Mouse (Mus musculus): Measurements from ENCODE around the gene Zfp619. TPM values are rescaled to one million over a fixed set of nuclear protein-coding genes. Genes with fewer than 3 reads are reported as not detected.
A peak's percentile ranks its signal among the peaks of the same experiment; 100 is the strongest.

Zfp619 gene
- polyA plus RNA-seq, 1 experiment from 2014 or later = 2.2 TPM

DNA sequence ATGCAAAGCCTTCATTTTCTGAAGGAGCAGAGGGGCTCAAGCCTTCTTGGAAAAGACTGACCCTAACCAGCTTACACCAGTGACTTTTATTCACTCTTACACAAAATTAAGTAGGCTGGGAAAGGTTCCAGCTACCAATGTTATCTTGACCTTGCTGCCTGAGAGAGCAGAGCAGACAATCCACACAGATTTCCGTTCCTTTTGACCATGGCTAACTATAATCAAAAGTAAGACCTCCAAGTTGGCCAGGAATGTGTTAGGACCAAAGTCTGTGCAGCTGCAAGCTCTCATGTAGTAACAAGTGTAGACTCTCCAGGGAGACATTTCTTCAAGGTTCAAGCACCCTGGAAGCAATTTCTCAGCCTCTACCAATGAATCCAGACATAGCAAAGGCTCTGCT lies 25.6 kb downstream of the Zfp619 start:
- WGBS = 74% methylated on average over 1 of the region's 1 CpGs
- Histone ChIP-seq H3K9ac (ENCODE audit: low read depth, low read length) (no peak overlapping the region), H3K4me3 (ENCODE audit: low read length) (no peak overlapping the region), H3K4me1 (ENCODE audit: control insufficient read depth, insufficient read depth, low read depth, low read length) (peaks cover 8% of the 10 kb centered on the region), H3K9me3 (ENCODE audit: control insufficient read depth, low read length) (no peaks in the 10 kb centered on the region), H3K4me2 (ENCODE audit: low read length) (no peak overlapping the region), H3K36me3 (ENCODE audit: control insufficient read depth, insufficient read depth, low read length) (no peaks in the 10 kb centered on the region), H3K27me3 (replicated peaks; ENCODE audit: control insufficient read depth, insufficient read depth, low read length) (no peaks in the 10 kb centered on the region), H3K27ac (ENCODE audit: low read depth, low read length) (no peak overlapping the region)
- no peak for ATAC-seq

DNA sequence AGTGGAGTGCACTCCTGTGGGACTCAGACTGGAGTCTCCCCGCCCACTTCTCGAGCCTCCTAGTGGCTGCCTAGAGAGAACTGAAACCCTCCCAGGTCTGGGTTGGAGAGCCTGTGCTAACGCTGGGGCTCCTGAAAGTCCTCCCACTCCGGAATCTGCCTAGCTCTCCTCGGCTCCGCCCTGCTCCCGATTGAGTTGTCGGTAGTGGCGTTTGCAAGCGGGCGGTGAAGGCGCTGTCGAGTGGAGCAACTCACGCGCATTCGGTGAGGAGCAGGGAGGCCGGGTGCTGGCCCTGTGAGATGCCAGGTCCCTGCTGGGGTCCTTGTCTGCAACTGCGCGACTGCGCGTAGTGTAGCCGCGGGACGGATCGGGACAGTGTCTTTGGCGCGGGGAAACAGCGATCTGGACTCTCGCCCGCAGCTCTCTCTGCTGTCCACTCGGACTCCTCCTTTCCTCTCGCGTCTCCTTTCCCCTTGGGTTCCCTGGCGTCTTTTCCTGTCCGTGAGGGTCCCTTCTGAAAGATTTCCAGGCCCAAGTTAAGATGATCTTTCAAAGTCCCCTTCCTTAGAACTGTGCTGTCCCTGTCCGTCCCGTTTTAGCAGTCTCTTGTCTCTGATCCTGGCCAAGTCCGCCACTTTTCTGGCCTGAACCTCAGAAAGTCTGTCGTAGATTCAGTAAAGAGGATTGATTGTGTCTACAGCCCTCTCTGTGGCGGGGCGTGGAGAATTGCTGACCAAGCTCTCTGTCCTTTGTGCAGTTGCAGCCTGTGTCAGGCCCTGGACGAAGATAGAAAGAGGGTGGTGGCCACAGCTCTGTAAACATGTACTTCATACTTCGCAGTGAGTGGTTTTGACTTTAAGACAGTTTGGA lies 26.9 kb downstream of the Zfp619 start:
- WGBS = under 1% methylated on average over 37 of the region's 43 CpGs
- ATAC-seq = peak; percentile 94
- peaks cover 8% of the 10 kb centered on the region for H3K4me1 ChIP-seq (ENCODE audit: control insufficient read depth, insufficient read depth, low read depth, low read length)
- no peaks in the 10 kb centered on the region for H3K36me3 ChIP-seq (ENCODE audit: control insufficient read depth, insufficient read depth, low read length)
- H3K4me3 ChIP-seq (ENCODE audit: low read length) = peak overlapping the region; percentile 51
- peak overlapping the region; percentile 83 for H3K27ac ChIP-seq (ENCODE audit: low read depth, low read length)
- peak overlapping the region; percentile 78 for H3K4me2 ChIP-seq (ENCODE audit: low read length)
- H3K9me3 ChIP-seq (ENCODE audit: control insufficient read depth, low read length) = no peaks in the 10 kb centered on the region
- peak overlapping the region; percentile 75 for H3K9ac ChIP-seq (ENCODE audit: low read depth, low read length)
- H3K27me3 ChIP-seq (replicated peaks; ENCODE audit: control insufficient read depth, insufficient read depth, low read length) = no peaks in the 10 kb centered on the region

DNA sequence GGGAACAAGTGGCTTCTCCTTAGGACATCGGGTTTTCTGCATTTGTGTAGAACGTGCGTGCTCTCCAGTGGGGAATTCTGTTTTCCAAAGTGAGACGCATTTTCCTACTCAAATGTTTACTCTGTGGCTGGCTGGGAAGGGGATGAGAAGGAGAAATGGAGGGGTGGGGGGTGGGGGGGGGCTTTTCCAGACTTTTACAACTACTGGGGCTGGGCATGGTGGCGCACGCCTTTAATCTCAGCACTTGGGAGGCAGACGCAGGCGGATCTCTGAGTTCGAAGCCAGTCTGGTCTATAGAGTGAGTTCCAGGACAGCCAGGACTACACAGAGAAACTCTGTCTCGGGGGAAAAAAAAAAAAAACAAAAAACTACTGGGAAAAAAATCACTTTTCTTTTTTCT lies 27.6 kb downstream of the Zfp619 start:
- peak overlapping the region; percentile 78 for H3K4me2 ChIP-seq (ENCODE audit: low read length)
- H3K27ac ChIP-seq (ENCODE audit: low read depth, low read length) = peak overlapping the region; percentile 83
- no peaks in the 10 kb centered on the region for H3K36me3 ChIP-seq (ENCODE audit: control insufficient read depth, insufficient read depth, low read length)
- H3K27me3 ChIP-seq (replicated peaks; ENCODE audit: control insufficient read depth, insufficient read depth, low read length) = no peaks in the 10 kb centered on the region
- H3K9ac ChIP-seq (ENCODE audit: low read depth, low read length) = peak overlapping the region; percentile 75; the same call in 1 of the 2 replicates
- ATAC-seq = no peak
- WGBS = 45% methylated on average over 10 of the region's 10 CpGs
- no peaks in the 10 kb centered on the region for H3K9me3 ChIP-seq (ENCODE audit: control insufficient read depth, low read length)
- H3K4me1 ChIP-seq (ENCODE audit: control insufficient read depth, insufficient read depth, low read depth, low read length) = peaks cover 8% of the 10 kb centered on the region
- peak overlapping the region; percentile 51 for H3K4me3 ChIP-seq (ENCODE audit: low read length)

DNA sequence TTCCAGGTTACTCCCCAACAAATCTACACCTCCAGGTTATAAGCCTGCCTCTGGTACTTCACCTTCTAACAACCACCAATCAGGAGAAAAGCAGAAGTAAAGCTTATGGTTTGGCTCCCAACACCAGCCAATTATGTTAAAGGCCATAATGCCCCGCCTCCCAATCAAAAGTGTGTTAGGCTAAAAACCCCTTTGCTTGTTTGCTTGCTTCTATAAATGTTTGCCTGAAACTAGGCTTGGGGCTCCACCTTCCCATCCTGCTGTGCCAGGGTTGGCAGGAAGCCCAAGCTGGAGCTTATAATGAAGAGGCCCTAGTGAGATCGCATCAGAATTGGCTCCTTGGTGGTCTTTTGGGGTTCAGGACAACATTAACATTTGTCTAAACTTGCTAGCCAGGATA lies 31.8 kb downstream of the Zfp619 start:
- Histone ChIP-seq H3K27me3 (replicated peaks; ENCODE audit: control insufficient read depth, insufficient read depth, low read length) (no peaks in the 10 kb centered on the region), H3K36me3 (ENCODE audit: control insufficient read depth, insufficient read depth, low read length) (no peaks in the 10 kb centered on the region), H3K9me3 (ENCODE audit: control insufficient read depth, low read length) (no peaks in the 10 kb centered on the region), H3K4me3 (ENCODE audit: low read length) (no peak overlapping the region), H3K4me2 (ENCODE audit: low read length) (no peak overlapping the region), H3K4me1 (ENCODE audit: control insufficient read depth, insufficient read depth, low read depth, low read length) (peaks cover 12% of the 10 kb centered on the region), H3K9ac (ENCODE audit: low read depth, low read length) (no peak overlapping the region), H3K27ac (ENCODE audit: low read depth, low read length) (no peak overlapping the region)
- 69% methylated on average over 2 of the region's 2 CpGs for WGBS
- ATAC-seq = no peak

DNA sequence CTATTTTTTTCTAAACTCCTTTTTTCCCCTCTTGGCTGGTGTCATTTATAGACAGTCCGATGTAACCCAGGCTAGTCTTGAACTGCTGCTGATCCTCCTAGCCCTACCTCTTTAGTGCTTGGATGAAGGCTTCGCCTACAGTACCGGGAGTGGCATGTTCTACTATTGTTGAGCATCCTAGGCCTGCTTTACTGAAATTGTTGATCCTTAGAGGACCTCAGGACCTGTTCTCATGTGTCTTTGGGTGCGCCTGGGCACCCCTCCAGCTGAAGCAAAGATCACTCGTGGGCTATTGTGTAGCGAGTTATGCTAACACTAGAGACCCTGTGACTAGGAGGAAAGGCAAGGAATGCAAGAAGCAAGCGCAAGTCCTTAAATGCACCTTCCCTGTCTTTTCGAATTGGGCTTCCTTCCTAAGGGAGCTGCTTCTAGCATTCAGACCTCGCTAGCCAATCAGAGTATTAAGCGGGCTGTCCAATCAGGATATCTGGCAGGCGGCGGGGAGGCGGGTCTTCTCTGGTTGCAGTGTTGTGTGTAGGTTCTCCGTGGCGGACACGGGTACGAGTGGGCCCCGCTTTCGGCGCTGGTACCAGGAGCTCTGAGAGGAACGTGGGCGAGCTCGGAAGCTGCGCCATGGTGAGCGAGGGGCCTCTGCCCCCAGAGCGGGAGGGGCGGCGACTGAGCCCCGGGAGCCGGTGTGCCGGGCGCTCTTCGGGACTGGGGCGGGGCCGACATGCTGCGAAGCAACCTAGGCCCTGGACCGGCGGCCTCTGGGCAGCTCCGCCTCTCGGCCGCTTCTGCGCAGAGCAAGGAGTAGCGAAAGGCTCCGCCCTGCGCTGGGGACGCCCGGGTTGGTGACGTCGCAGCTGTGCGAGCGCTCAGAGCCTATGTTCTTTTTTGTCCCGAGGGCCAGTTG lies 34.7 kb downstream of the Zfp619 start:
- Histone ChIP-seq H3K36me3 (ENCODE audit: control insufficient read depth, insufficient read depth, low read length) (0 out of 2 replicates have a peak, but pooled peaks cover 4% of the 10 kb centered on the region), H3K4me3 (ENCODE audit: low read length) (peak overlapping the region; percentile 72), H3K4me1 (ENCODE audit: control insufficient read depth, insufficient read depth, low read depth, low read length) (peaks cover 10% of the 10 kb centered on the region), H3K27me3 (replicated peaks; ENCODE audit: control insufficient read depth, insufficient read depth, low read length) (no peaks in the 10 kb centered on the region), H3K4me2 (ENCODE audit: low read length) (peak overlapping the region; percentile 66), H3K9ac (ENCODE audit: low read depth, low read length) (peak overlapping the region; percentile 85), H3K9me3 (ENCODE audit: control insufficient read depth, low read length) (no peaks in the 10 kb centered on the region), H3K27ac (ENCODE audit: low read depth, low read length) (peak overlapping the region; percentile 94)
- ATAC-seq = peak; percentile 99
- 3% methylated on average over 52 of the region's 52 CpGs for WGBS

DNA sequence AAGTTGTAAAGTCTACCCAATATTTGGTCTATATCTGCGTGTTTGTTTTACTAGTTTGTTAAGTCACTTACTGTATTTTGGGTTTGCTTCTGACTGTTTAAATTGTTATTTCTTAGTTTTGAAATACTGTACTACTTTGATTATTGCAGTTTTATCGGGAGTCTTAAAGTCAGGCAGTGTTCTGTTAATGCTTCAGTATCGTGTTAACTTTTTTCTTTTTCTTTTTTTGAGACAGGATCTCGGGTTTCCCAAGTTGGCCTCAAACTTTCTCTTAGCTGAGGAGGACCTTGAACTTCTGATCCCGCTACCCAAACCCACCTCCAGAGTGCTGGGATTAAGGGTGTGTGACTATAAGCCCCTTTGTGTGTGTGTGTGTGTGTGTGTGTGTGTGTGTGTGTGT lies 35.4 kb downstream of the Zfp619 start:
- no peak overlapping the region for H3K27ac ChIP-seq (ENCODE audit: low read depth, low read length)

DNA sequence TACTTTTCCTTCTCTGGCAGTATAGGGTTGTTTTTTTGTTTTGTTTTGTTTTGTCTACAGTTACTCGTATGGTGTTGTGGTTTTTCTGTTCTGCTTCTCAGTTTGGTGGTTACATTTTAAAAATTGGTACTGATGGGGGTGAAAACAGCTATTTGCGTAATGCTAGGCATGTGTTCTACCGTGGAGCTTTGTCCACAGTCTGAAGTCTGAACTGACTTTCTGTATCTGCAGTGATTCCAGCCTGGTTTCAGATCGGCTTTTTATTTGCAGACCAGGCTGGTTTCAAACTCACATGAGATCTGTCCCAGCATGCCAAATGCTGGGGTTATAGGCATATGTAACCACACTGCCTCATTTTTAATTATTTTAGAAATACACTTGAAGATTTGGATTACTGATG lies 36.3 kb downstream of the Zfp619 start:
- WGBS = 91% methylated on average over 4 of the region's 4 CpGs
- H3K4me2 ChIP-seq (ENCODE audit: low read length) = no peak overlapping the region

More for the DNA sequence above, 35.4 kb downstream of the Zfp619 start:
- Histone ChIP-seq H3K4me3 (ENCODE audit: low read length) (peak overlapping the region; percentile 72), H3K9me3 (ENCODE audit: control insufficient read depth, low read length) (no peaks in the 10 kb centered on the region), H3K4me1 (ENCODE audit: control insufficient read depth, insufficient read depth, low read depth, low read length) (peaks cover 10% of the 10 kb centered on the region), H3K4me2 (ENCODE audit: low read length) (peak overlapping the region; percentile 66), H3K27me3 (replicated peaks; ENCODE audit: control insufficient read depth, insufficient read depth, low read length) (no peaks in the 10 kb centered on the region), H3K36me3 (ENCODE audit: control insufficient read depth, insufficient read depth, low read length) (0 out of 2 replicates have a peak, but pooled peaks cover 4% of the 10 kb centered on the region), H3K9ac (ENCODE audit: low read depth, low read length) (no peak overlapping the region)
- WGBS = 21% methylated on average over 5 of the region's 5 CpGs
- ATAC-seq = no peak

DNA sequence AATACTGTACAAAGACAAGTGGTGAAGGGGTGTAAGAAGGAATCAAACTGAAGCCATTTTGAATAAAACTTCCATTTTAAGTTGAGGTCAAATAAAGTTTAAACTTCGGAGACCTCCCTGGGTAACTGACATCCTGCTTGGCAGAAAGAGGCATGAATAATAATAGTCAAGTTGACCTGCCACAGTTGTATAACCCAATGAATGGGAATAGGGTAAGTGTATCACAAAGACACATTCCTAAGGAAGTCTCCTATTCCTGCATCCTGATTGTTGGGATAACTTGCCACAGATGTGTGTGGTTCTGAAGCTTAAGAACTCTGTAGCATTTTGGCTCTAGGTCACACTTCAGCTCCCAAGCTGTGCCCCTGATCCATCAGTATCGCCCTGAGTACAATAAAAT lies 62.5 kb downstream of the Zfp619 start:
- H3K9me3 ChIP-seq (ENCODE audit: control insufficient read depth, low read length) = no peaks in the 10 kb centered on the region
- H3K36me3 ChIP-seq (ENCODE audit: control insufficient read depth, insufficient read depth, low read length) = no peaks in the 10 kb centered on the region
- H3K4me1 ChIP-seq (ENCODE audit: control insufficient read depth, insufficient read depth, low read depth, low read length) = no peaks in the 10 kb centered on the region
- H3K27ac ChIP-seq (ENCODE audit: low read depth, low read length) = no peak overlapping the region
- ATAC-seq = no peak
- no peaks in the 10 kb centered on the region for H3K27me3 ChIP-seq (replicated peaks; ENCODE audit: control insufficient read depth, insufficient read depth, low read length)
- no peak overlapping the region for H3K4me2 ChIP-seq (ENCODE audit: low read length)
- H3K4me3 ChIP-seq (ENCODE audit: low read length) = no peak overlapping the region
- H3K9ac ChIP-seq (ENCODE audit: low read depth, low read length) = no peak overlapping the region
- 82% methylated on average over 2 of the region's 2 CpGs for WGBS

More for the DNA sequence above, 36.3 kb downstream of the Zfp619 start:
- no peaks in the 10 kb centered on the region for H3K9me3 ChIP-seq (ENCODE audit: control insufficient read depth, low read length)
- no peaks in the 10 kb centered on the region for H3K27me3 ChIP-seq (replicated peaks; ENCODE audit: control insufficient read depth, insufficient read depth, low read length)
- H3K4me1 ChIP-seq (ENCODE audit: control insufficient read depth, insufficient read depth, low read depth, low read length) = peaks cover 10% of the 10 kb centered on the region
- ATAC-seq = no peak
- H3K36me3 ChIP-seq (ENCODE audit: control insufficient read depth, insufficient read depth, low read length) = 0 out of 2 replicates have a peak, but pooled peaks cover 4% of the 10 kb centered on the region
- no peak overlapping the region for H3K9ac ChIP-seq (ENCODE audit: low read depth, low read length)
- H3K4me3 ChIP-seq (ENCODE audit: low read length) = no peak overlapping the region
- no peak overlapping the region for H3K27ac ChIP-seq (ENCODE audit: low read depth, low read length)

DNA sequence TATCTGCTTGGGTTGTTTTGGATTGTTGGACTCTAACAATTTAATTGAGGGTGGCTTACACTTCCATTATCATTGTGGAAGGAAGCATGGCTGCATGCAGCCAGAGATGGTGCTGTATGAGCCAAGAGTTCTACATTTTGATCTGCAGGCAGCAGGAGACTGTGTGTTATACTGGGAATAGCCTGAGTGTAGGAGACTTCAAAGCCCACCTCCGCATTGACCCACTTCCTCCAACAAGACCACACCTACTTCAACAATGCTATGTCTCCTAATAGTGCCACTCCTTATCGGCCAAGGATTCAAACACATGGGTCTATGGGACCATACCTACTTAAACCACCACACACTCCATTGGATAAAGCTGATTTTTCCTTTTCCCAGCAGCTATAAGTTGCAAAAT lies 63.0 kb downstream of the Zfp619 start:
- Histone ChIP-seq H3K27me3 (replicated peaks; ENCODE audit: control insufficient read depth, insufficient read depth, low read length) (no peaks in the 10 kb centered on the region), H3K36me3 (ENCODE audit: control insufficient read depth, insufficient read depth, low read length) (no peaks in the 10 kb centered on the region), H3K27ac (ENCODE audit: low read depth, low read length) (no peak overlapping the region), H3K4me2 (ENCODE audit: low read length) (no peak overlapping the region), H3K4me3 (ENCODE audit: low read length) (no peak overlapping the region), H3K9ac (ENCODE audit: low read depth, low read length) (no peak overlapping the region), H3K9me3 (ENCODE audit: control insufficient read depth, low read length) (no peaks in the 10 kb centered on the region), H3K4me1 (ENCODE audit: control insufficient read depth, insufficient read depth, low read depth, low read length) (no peaks in the 10 kb centered on the region)
- ATAC-seq = no peak
- 94% methylated on average over 2 of the region's 2 CpGs for WGBS

All from hindbrain, embryonic 16.5 days (tissue).